Mouse (Mus musculus) gonadal fat pad, adult 2 months (tissue): Measurements from ENCODE around the gene Plekhm1. TPM values are rescaled to one million over a fixed set of nuclear protein-coding genes. Genes with fewer than 3 reads are reported as not detected.
"Not testable (repeated sequence)": the region's sequence is repeated elsewhere in the genome, so short reads cannot be mapped to it uniquely, and the experiment has no call there.

Source experiments
- DNase-seq: peaks from one replicate; pipeline ENCODE4 v3.0.0-alpha.2; 2012; ENCODE audit warnings: low read depth
- polyA plus RNA-seq: library from polyadenylated mRNA; depleted of rRNA; stranded (reverse); fragments of >200 nt; gene quantifications from 2 replicates; pipeline ENCODE4 v1.2.3, GENCODE M21; 2012; rRNA removed

Gene Plekhm1
- polyA plus RNA-seq = 18.5 and 22.3 TPM in 2 replicates

DNA sequence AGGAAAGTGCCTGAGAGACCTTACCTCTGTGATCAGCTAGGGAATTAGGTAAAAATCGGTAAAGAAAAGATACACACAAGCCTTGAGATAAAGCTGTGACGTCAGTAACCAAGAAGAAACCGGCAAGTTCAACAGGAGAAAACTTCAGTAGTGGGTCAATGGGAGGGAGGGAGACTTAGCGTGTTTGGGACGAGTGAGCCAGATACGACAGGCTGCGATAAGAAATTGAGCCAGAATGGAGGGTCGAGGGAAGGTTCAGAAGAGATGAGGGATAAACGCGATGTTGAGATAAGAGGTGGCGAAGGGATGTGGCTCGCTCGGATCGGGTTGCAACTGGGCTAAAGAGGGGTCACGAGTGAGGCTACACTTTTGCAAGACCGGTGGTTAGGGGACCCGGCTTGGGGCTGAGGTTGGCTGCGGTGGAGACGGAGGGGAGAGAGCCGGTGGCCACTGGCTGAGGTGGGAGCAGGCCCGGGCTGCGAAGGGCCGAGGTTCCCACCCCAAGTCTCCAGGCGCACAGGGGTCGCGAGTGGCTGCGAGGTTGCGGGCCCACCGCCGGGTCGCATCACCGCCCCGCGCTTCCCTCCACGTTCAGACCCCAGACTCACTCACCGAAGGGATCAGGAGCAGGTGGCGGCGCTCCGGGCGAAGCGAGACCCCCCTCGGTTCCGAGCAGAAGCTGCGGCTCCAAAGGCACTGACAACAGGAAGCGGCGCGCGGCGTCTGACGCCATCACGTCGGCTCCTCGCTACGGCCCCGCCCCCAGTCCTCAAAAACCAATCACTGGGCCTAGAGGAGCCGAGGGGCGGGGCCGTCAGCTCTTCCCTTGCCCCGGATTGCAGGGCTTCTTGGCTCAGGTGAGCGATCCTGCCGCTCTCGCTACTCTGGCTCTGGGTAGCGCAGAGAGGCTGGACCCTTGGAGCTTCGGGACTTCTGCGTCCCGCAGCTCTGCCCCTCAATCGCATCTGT lies at the start of gene Plekhm1:
TSS of gene Plekhm1 (minus strand) at position 707 of the 969 bp plus-strand sequence.
- DNase-seq = no peak

GRCm38 (mm10) chr11:103451105-103451504 lies 38.6 kb upstream of the Plekhm1 start:
- DNase-seq = not testable (repeated sequence)

DNA sequence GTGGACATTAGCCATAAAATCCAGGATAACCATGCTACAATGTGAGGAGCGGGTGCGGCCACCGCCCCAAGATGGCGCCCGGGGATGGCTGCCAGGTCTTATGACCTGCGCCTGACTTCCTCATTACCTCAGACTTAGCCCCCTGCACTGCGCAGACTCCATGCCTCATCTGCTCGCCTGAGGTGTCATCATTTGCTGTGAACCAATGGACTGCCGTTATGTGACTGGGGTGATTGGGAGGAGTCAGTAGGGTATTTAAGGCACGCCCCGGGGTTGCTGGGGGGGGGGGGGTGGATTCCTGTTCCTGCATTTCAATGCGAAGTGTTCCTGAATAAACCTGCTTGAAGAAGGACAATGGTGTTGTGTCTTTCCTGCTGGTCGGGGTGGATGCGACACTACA lies 37.2 kb upstream of the Plekhm1 start:
- not testable (repeated sequence) for DNase-seq

DNA sequence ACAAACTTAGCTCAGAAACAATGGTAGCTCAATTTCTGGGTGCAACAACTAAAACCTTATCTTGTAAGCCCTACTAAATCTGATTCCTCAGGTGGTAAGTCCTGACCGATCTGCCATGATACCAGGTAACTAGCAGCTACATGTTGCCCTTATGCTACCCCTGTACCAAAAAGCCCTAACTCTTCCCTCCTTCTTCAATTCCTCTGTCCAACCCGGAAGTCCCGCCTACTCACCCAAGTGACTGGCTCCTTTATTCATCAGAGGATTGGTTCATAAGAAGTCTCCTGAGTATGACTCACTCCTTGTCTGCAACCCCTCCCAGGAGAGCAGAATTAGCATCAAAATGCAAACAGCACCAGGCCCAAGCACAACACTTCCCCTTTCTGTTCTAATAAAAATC lies 31.2 kb upstream of the Plekhm1 start:
- DNase-seq = no peak

GRCm38 (mm10) chr11:103436282-103436681 lies 23.8 kb upstream of the Plekhm1 start:
- DNase-seq = no peak

GRCm38 (mm10) chr11:103425031-103425430 lies 12.5 kb upstream of the Plekhm1 start:
- DNase-seq = no peak

GRCm38 (mm10) chr11:103419667-103420066 lies 7.2 kb upstream of the Plekhm1 start:
- no peak for DNase-seq

- no peak for DNase-seq
Observed at GRCm38 (mm10) chr11:103419226-103419625, 6.7 kb upstream of the Plekhm1 start.

DNA sequence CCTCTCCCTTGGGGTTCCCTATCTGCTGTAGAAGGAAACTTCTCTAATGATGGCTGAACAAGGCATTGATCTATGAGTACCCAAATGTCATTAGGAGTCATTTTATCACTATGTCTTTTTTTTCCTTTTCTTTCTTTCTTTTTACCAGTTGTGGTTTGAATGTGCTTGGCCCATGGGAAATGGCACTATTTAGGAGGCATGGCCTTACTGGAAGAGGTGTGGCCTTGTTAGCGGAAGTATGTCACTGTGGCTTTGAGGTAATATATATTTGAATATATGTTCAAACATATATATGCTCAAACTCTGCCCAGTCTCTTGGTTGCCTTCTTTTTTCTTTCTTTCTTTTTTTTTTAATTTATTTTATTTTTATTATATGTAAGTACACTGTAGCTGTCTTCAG lies 1.0 kb upstream of the Plekhm1 start:
- DNase-seq = no peak

- DNase-seq = no peak
Observed at GRCm38 (mm10) chr11:103412950-103413423, 500 bp upstream of the Plekhm1 start.

DNA sequence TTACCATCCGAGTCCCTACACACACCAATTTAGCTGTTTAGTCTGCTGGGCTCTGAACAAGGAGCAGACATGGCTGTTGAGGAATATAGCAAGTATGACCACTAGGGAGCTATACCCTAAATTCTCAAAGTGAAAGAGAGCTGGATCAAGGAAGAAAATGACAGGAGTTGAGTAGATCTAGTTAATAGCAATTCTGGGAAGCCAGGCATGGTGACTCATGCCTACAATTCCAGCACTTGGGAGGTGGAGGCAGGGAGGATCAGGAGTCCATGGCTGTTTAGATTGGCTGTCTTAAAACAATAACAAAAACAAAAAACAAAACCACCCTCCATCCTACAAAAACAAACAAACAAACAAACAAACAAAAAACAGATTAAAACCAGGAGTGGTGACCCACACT lies 1.2 kb downstream of the Plekhm1 start:
- no peak for DNase-seq

DNA sequence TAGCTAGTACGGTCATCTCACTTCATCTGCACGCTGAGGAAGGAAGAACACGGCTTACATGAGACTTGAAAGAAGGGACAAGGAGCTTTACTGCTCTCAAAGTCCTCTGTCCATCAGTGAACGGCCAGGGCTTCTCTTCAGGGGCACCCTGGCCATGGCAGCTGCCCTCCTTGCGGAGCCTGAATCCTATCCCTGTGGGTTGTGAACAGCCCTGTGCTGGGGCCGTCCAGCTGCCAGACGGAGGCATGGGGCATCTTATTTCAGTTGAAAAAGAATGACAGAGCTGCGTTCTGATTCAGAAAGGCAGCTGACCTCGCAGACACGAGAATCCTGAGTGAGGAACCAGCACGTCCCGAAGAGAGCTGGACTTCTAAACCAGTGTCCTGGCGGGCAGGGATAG lies 3.6 kb downstream of the Plekhm1 start:
- no peak for DNase-seq

DNA sequence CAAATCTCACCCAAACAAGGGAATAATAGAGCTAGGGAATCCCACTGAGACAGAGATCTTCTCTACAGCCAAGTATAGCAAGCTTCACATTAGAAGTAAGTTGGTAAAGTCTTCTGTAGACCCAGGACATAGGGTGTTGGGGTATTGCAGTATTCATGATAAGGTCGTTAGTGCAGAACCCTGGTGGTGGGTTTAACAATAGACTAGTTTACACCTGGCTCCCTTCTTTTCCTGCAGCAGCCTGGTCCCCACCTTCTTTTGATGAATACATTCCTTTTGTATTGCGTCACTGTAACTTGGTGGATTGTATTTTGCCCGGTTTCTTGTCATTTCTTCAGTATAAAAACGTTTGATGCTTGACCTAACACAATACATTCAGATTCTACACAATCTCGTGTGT lies 5.4 kb downstream of the Plekhm1 start:
- not testable (repeated sequence) for DNase-seq

- no peak for DNase-seq
Observed at GRCm38 (mm10) chr11:103406551-103406950, 5.9 kb downstream of the Plekhm1 start.

GRCm38 (mm10) chr11:103405814-103406213 lies 6.7 kb downstream of the Plekhm1 start:
- no peak for DNase-seq

GRCm38 (mm10) chr11:103404618-103405017 lies 7.9 kb downstream of the Plekhm1 start:
- no peak for DNase-seq

- DNase-seq = no peak
Observed at GRCm38 (mm10) chr11:103403776-103404175, 8.7 kb downstream of the Plekhm1 start.

DNA sequence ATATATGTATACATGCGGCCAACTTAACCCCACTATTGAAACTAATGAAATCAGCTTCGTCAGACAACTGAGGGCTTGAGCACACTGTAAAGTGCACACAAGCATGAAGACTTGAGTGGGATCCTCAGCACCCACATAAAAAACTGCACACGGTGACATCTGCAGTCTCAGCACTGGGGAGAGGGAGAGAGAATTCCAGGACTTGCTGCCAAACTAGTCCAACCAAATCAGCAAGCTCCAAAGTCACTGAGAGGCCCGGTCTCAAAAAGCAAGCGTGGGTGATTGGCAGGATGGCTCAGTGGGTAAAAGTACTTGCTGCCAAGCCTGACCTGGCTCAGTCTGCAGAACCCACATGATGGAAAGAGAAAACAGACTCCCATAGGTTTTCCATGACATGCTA lies 9.7 kb downstream of the Plekhm1 start:
- DNase-seq = no peak

- no peak for DNase-seq
Observed at GRCm38 (mm10) chr11:103402198-103402597, 10.3 kb downstream of the Plekhm1 start.

DNA sequence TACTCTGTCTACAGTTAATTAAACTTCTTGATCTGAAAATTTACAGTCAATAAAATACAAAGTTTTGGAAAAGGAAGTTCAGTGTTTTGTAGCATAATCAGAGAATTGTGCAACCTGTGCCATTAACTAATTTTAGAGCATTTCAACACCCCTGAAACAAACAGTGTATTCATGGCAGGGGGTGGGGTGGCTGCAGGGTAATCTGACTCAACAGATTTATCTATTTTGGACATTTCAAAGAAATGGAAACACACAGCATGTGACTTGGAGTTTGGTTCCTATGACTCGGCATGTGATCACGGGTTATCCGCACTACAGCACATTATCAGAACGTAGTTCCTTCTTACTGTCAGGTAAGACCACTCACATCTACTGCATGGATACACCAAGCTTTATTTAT lies 12.5 kb downstream of the Plekhm1 start:
- no peak for DNase-seq

DNA sequence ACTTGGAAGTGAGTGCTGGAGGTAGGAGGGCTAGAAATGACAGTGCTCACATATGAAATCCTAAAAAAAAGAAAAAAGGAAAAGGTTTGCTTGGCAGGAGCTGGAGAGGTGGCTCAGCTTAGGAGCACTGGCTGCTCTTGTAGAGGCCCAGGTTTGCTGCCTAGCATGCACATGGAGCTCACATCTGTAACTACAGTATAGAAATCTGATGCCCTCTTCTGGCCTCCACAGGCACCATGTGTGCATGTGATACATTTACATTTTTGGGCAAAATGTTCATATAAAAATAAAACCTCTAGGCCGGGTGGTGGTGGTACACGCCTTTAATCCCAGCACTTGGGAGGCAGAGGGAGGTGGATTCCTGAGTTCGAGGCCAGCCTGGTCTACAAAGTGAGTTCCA lies 13.4 kb downstream of the Plekhm1 start:
- DNase-seq = no peak

DNA sequence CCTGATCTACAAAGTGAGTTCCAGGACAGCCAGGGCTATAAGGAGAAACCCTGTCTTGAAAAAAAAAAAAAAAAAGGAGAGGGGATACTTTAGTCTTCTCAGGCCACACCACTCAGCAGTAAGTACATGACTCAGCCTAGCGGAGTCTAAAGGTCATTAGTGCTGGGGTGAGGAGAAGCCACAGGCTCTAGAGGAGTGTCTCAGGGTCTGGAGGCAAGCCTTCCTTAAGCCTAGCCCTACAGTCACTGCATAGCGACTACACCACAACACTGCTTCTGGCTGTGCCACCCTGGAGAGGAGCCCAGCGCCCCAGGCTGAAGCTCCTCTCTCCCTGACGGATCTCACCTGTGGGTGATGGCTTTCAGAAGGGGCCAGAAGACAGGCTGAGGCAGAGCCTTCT lies 15.8 kb downstream of the Plekhm1 start:
- DNase-seq = no peak

GRCm38 (mm10) chr11:103396236-103396635 lies 16.3 kb downstream of the Plekhm1 start:
- no peak for DNase-seq
